Mouse (Mus musculus) erythroblast, embryonic 14.5 days (primary cell): ENCODE measurements around the gene Asb13.

Experiments
- GATA1 ChIP-seq: IDR thresholded peaks from 2 replicates; pipeline ENCODE4 v1.6.1; 2012; ENCODE audit warnings: low read length, inconsistent platforms, mixed read lengths
- TAL1 ChIP-seq: IDR thresholded peaks from 3 replicates; pipeline ENCODE4 v1.6.1; 2012; ENCODE audit warnings: low read length, inconsistent platforms, mixed read lengths

GRCm38 (mm10) chr13:3645919-3646318 is 12.1 kb downstream of the Asb13 start:
- no peak for TF ChIP-seq GATA1
- TF ChIP-seq TAL1 = no peak
